Mouse (Mus musculus): ENCODE data around the gene Mpz. TPM values are rescaled to one million over a fixed set of nuclear protein-coding genes. Genes with fewer than 3 reads are reported as not detected.

Gene Mpz
- polyA plus RNA-seq, 1 experiment from 2014 or later = 0.18 TPM

Other genes starting within 250 kb of the Mpz start
- 0.19 and 0.73 TPM in 2 replicates for gene Fcrlb, start 237.8 kb upstream of the Mpz start, polyA plus RNA-seq (2015; fragmentation: Nextera tagmentation; extraction: Ambion mirVana)
- gene Fcrla, start 223.1 kb upstream of the Mpz start, polyA plus RNA-seq (2015; fragmentation: Nextera tagmentation; extraction: Ambion mirVana) = 1.4 and 1.5 TPM in 2 replicates
- gene Fcgr2b, start 174.2 kb upstream of the Mpz start, polyA plus RNA-seq (2015; fragmentation: Nextera tagmentation; extraction: Ambion mirVana) = 14.4 and 15.2 TPM in 2 replicates
- 1.4 and 1.6 TPM in 2 replicates for gene Fcgr4, start 131.8 kb upstream of the Mpz start, polyA plus RNA-seq (2015; fragmentation: Nextera tagmentation; extraction: Ambion mirVana)
- gene Fcgr3, start 85.8 kb upstream of the Mpz start, polyA plus RNA-seq (2015; fragmentation: Nextera tagmentation; extraction: Ambion mirVana) = 18.0 and 21.4 TPM in 2 replicates
- gene Cfap126, start 36.8 kb upstream of the Mpz start, polyA plus RNA-seq (2015; fragmentation: Nextera tagmentation; extraction: Ambion mirVana) = 2.3 and 2.7 TPM in 2 replicates
- gene Sdhc, start 108 bp upstream of the Mpz start, polyA plus RNA-seq (2015; fragmentation: Nextera tagmentation; extraction: Ambion mirVana) = 158 and 201 TPM in 2 replicates
- 2.3 and 2.7 TPM in 2 replicates for gene Pcp4l1, start 45.6 kb downstream of the Mpz start, polyA plus RNA-seq (2015; fragmentation: Nextera tagmentation; extraction: Ambion mirVana)
- gene Nr1i3, start 63.3 kb downstream of the Mpz start, polyA plus RNA-seq (2015; fragmentation: Nextera tagmentation; extraction: Ambion mirVana) = 0.14 and 0.17 TPM in 2 replicates
- 23.7 and 25.8 TPM in 2 replicates for gene Tomm40l, start 71.8 kb downstream of the Mpz start, polyA plus RNA-seq (2015; fragmentation: Nextera tagmentation; extraction: Ambion mirVana)
- 4.0 and 5.1 TPM in 2 replicates for gene Apoa2, start 74.3 kb downstream of the Mpz start, polyA plus RNA-seq (2015; fragmentation: Nextera tagmentation; extraction: Ambion mirVana)
- gene Fcer1g, start 83.7 kb downstream of the Mpz start, polyA plus RNA-seq (2015; fragmentation: Nextera tagmentation; extraction: Ambion mirVana) = 93.8 and 97.1 TPM in 2 replicates
- gene Adamts4, start 99.7 kb downstream of the Mpz start, polyA plus RNA-seq (2015; fragmentation: Nextera tagmentation; extraction: Ambion mirVana) = 0.68 and 0.86 TPM in 2 replicates
- 215 and 218 TPM in 2 replicates for gene Ndufs2, start 100.7 kb downstream of the Mpz start, polyA plus RNA-seq (2015; fragmentation: Nextera tagmentation; extraction: Ambion mirVana)
- 43.9 and 50.6 TPM in 2 replicates for gene B4galt3, start 119.6 kb downstream of the Mpz start, polyA plus RNA-seq (2015; fragmentation: Nextera tagmentation; extraction: Ambion mirVana)
- 34.2 and 34.3 TPM in 2 replicates for gene Ppox, start 130.5 kb downstream of the Mpz start, polyA plus RNA-seq (2015; fragmentation: Nextera tagmentation; extraction: Ambion mirVana)
- gene Usp21, start 137.3 kb downstream of the Mpz start, polyA plus RNA-seq (2015; fragmentation: Nextera tagmentation; extraction: Ambion mirVana) = 39.5 and 42.7 TPM in 2 replicates
- 109 and 111 TPM in 2 replicates for gene Ufc1, start 144.3 kb downstream of the Mpz start, polyA plus RNA-seq (2015; fragmentation: Nextera tagmentation; extraction: Ambion mirVana)
- 44.2 and 47.8 TPM in 2 replicates for gene Dedd, start 178.4 kb downstream of the Mpz start, polyA plus RNA-seq (2015; fragmentation: Nextera tagmentation; extraction: Ambion mirVana)
- 39.0 and 44.0 TPM in 2 replicates for gene Nit1, start 194.9 kb downstream of the Mpz start, polyA plus RNA-seq (2015; fragmentation: Nextera tagmentation; extraction: Ambion mirVana)
- 87.5 and 92.2 TPM in 2 replicates for gene Pfdn2, start 195.0 kb downstream of the Mpz start, polyA plus RNA-seq (2015; fragmentation: Nextera tagmentation; extraction: Ambion mirVana)
- gene Klhdc9, start 210.1 kb downstream of the Mpz start, polyA plus RNA-seq (2015; fragmentation: Nextera tagmentation; extraction: Ambion mirVana) = 0.76 and 1.4 TPM in 2 replicates
- gene Nectin4, start 219.4 kb downstream of the Mpz start, polyA plus RNA-seq (2015; fragmentation: Nextera tagmentation; extraction: Ambion mirVana) = 0.91 and 1.1 TPM in 2 replicates
- gene Arhgap30, start 238.2 kb downstream of the Mpz start, polyA plus RNA-seq (2015; fragmentation: Nextera tagmentation; extraction: Ambion mirVana) = 64.2 and 73.2 TPM in 2 replicates